Mouse (Mus musculus): ENCODE results near the gene Tusc2.

Gene Tusc2

DNA sequence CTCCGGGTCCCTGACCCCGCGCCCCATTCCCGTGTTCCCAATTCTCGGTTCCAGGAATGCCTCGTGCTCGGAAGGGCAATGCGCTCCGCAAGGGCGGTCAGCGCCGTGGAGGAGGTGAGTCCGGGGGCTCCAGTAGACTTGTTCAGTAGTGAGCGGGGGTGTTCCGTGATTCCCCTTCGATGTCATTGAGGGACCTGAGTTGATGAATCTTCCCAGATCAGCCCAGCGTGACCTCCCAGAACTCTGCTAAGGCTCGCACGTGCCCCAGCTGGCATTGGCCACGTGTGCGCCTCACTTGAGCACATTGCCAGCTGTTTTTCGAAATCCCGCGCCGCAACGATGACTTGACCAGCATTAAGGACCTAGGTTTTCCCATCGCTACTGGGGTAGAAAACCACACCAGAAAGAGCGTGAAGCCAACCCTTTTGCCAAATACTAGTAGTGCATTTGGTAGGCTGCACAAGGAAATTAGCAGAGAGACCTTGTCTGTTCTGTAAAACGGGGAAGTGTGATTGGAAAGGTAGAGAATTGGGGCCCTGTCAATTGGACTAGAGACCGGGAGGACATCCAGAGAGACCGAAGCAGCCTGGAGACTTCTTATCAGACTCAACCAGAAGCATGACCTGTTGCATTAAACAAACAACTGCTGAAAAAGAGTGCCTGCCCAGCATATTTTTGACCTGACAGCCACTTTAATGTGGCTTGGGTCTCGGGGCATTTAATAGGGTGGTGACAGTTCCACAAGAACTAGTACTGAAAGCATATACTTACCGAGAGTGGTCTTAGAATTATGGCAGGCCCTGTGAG is 25.0 kb downstream of the Tusc2 start:
- DNase-seq (ENCODE audit: extremely low spot score): no peak

DNA sequence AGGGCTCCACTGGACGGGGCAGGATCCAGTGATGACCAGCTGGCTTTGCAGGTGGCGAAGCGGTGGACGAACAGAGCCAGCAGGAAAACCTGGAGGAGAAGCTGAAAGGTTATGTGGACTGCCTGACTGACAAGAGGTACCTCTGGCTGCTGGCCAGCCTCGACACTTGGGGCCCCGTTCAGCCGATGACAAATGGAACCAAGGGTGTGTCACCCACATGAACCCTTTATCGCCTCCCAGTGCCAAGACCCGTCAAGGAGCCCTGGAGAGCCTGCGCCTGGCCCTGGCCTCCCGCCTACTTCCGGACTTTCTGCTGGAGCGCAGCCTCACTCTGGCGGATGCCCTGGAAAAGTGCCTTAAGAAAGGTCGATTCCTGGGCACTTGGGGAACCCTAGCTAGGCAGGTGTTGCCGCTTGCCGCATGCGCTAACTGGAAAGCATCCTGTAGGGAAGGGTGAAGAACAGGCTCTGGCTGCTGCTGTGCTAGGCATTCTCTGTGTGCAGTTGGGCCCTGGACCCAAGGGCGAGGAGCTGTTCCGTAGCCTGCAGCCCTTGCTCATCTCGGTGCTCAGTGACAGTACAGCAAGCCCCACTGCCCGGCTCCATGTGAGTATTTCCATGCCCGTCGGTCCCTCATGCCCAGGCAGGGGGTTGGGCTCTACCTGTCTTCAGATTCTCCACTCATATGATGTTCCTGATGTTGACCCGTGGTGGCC is 27.2 kb downstream of the Tusc2 start:
- DNase-seq (ENCODE audit: extremely low spot score): no peak

DNA sequence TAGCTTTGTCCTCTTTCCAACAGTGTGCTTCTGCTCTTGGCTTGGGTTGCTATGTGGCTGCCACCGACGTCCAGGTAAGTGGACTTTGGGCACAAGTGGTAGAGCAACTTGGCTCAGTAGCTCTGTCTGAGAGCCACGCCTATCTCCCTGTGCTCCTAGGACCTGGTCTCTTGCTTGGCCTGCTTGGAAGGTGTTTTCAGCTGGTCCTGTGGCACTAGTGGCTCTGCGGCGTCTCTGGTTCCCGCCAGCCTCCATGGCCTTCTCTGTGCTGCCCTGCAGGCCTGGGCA is 27.7 kb downstream of the Tusc2 start:
- DNase-seq (ENCODE audit: extremely low spot score): no peak

DNA sequence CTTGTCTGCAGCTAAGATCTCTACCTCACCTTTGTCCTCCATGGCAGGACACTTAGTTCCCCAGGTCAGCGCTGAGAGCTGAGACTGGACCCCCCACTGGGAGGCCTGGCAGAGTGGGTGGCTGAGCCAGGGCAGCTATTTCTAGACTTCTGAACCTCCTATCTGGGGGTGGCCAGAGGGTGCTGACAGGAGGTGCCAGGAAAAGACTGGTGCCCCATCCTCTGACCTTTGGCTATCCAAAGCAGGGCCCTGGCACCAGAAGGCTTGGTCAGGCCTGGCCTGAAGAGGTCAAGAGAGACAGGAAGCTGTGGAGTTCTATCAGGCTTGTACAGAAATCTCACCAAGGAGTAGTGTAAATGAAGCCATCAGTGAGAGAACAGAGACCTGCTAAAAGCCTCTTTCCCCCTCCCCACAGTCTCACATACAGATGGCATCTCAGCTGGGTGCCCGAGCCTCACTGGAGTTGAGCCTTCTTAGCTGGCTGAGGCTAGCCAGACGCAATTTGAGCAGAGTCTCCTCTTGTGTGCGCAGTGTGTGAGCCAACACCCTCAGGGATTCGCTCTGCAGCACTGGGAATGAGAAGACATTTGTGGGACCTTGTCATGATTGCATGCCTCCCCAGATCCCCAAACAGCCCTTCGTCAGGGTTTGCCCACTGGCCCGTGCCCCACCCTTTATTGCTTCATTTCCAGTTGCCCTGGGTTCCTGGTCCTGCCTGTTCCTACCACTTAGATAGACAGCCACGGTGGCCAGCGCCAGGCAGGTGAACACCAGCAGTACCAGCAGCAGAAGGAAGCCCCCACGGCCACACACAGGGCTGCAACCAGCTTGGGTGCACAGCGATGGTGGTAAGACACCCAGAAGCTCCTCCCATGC is 30.3 kb downstream of the Tusc2 start:
- no peak for DNase-seq (ENCODE audit: extremely low spot score)

DNA sequence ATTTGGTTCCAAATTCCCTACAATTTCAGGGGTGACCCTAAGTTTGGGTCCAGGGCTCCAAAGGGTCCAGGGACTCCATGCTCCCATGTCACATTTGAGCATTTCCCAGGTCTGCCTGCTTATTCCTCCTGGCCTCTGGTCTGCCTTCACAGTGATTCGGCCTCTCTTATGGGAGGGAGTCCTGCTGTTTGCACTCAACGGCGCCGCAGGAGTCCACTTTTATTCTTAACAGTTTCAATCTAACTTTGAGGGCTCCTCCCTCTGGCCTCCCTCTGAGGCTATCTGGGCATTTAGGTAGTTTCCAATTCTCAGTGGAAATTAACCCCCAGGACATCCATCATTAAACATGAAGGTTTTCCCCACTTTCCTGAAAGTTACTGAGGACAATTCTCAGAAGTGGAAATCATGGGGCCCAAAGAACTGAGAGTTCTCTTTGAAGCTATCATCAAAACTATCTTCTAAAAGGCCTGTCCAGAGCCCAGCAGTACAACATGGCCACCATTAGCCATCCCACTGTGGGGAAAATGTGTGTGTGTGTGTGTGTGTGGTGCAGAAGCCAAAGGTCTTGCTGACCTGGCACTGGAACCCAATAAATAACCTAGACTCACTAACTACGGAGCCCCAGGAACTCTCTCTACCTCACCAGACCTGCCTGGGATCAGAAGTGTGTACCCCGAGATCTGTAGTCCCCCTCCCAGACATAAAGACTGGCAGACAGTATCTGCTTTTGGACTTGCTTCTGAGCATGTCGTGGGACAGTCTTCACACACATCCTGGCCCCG is 31.4 kb downstream of the Tusc2 start:
- no peak for DNase-seq (ENCODE audit: extremely low spot score)

DNA sequence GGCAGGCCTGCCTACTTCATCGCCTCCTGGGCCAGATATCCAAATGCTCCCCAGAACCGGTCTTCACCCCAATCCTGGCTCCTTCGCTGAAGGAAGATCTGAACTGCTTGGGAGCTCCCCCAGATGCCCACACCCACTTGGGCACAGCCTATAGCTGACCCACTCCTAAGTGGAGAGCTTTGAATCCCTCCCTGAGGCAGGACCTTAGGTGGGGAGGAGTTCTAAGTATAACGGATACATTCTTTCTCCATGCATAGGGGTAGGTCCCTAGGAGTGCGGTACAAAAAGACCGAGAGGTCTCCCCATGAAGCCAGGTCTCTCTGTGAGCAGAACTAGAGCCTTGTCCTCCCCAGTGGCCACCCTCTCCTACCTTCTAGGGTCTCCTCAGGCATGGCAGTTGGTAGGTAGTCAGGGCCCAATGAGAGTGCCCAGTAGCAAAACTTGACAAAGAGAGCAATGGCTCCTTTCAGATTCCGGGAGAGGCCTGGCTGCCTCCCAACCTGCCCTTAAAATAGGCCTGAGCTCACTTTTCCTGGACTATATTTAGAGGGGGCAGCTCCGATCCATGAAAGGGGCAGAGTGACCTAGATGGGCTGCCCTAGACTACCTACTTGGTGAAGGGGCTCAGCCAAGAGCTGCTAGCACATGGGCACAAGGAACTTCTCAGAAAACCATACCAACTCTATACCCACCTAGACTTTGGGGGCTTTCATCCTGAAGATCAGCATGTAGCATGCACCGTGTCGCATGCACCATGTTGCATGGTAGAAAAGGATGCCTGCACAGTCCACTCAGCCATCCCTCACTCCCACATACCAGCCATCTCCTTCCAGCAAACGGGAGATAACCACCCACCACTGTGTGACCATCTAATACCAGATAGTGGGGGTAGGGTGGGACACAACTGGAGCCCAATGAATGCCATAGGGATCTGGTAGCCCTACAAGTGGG is 33.8 kb downstream of the Tusc2 start:
- DNase-seq (ENCODE audit: extremely low spot score): no peak

DNA sequence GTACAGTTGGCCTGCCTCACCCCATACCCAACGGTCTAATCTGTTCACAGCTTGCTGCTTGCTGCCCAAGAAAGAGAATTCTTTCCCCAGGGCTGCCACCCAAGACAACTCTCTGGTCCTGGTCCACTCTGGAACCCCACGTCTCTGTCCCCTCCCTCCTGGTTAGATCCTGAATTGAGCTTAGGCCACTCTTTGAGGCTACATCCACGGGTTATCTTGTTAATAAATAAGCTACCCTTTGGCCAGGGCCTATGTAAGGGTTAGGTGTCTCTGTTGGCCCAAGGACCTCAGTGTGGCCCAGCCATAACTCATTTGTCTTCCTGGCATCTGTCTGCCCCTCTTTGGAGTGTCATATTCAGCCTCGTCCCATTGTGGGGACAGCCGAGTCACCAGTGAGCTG is 35.3 kb downstream of the Tusc2 start:
- no peak for DNase-seq (ENCODE audit: extremely low spot score)

DNA sequence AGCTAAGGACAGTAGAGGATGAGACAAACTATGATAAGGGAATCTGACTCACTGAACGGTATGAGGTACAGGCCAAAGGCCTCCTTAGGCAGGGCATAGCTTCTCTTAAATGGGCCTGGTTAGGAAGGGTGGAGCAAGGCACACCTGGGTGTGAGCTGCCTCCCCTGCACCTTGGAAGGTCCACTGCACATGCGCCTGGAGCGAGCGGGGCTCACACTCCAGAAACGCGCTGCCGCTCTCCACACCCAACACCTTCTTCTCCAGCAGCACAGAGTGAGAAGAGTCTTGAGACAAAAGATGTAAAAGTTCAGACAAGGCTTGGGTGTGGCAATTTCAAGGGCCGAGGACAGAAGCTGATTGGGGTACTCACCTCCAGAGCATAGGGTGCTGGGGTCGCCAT is 36.4 kb downstream of the Tusc2 start:
- no peak for DNase-seq (ENCODE audit: extremely low spot score)

DNA sequence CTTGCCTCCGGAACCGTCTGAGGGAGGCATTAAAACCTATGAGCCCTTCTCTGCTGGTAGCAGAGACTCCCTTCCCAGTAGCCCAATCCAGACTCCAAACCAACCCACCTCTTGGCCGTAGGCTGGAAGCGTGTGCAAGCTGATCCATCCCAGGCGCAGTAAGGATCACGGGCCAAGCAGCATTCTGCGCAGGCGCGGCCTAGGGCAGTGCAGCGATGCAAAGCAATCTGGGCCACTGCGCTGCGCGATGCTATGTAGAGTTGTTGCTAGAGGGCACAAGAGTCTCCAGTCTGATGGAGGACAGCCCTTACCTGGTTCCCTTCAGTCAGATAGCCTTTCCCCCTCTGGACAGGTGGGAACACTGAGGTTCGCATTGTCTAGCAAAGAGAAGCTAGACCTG is 36.8 kb downstream of the Tusc2 start:
- DNase-seq (ENCODE audit: extremely low spot score): no peak

DNA sequence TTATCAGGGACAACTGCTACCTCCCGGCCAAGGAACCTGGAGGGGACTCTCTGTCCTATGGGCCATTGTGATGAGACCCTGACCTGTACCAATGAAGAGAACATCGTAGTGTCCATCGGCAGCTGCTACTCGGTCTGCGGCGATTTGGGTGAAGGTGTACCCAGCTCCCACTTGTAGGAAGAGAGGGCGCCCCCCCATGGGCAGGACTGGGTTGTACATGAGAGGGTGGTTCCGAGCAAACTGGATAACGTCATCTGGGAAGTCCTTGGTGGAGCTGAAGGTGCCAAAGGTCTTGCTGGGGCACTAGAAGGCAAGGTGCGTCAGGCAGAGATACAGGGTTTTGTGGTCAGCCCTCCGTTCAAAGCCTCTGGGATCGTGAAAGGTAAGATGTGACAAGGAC is 37.7 kb downstream of the Tusc2 start:
- DNase-seq (ENCODE audit: extremely low spot score): no peak

DNA sequence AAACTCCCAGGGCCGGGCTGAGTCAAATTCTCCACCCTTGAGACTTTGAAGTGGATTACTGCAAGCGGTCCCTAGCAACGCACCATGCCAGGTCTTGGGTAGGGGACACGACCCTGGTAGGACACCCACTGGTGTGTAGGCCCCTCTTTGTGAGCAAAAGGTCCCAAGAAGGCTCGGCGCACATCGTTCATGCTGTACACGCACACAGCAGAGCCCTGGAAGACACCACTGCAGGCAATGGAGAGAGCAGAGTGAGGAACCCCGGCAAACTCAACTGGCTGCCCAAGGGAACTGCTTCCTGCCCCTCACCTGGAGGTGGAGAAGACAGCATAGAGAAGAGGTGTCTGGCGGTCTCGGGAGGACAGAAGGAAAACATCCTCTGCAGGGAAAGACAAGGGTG is 38.2 kb downstream of the Tusc2 start:
- DNase-seq (ENCODE audit: extremely low spot score): no peak

DNA sequence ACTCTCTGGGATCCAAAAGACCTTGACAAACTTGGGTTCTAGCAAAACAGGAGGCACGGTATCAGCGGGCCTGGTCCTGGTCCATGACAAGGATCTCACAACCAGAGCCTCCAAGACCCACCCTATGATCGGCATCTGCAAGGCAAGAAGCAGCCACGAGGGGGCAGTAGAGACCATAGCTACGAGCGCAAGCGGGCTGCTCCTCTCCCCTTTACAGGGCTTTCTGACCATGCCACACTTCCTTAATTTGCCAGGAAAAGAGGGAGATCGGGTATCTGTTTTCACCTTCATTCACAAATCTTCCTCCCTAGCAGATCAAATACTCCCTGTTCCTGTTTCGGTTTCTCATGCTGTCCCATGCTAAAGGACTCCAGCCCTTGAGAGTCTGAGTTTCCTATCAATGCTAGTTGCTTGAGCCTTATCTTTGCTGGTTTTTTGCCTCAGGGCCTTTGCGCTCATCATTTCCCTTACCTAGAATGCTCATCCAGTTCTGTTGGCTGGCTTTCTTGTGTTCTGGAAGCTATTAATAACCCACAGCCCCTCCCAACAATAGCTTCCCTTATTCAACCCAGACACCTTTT is 39.1 kb downstream of the Tusc2 start:
- DNase-seq (ENCODE audit: extremely low spot score): peak; percentile 94

DNA sequence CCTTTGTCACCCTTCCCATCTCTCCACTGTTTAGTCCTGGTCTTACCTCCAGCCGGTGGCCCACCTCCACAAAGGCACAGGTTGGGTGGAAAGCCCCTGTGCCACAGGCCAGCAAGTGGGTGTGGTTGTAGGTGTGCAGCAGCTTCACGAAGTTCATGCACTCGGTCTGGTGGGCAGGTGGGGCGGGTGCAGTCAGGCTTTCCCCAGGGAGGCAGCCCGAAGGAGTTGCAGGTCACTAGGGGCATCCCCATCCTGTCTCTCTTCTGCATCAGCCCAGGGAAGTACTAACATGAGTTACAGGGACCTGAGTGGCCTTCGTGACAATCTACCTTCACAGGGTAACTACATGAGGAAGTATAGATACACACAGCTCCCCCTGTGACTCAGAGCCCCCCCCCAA is 40.2 kb downstream of the Tusc2 start:
- no peak for DNase-seq (ENCODE audit: extremely low spot score)

DNA sequence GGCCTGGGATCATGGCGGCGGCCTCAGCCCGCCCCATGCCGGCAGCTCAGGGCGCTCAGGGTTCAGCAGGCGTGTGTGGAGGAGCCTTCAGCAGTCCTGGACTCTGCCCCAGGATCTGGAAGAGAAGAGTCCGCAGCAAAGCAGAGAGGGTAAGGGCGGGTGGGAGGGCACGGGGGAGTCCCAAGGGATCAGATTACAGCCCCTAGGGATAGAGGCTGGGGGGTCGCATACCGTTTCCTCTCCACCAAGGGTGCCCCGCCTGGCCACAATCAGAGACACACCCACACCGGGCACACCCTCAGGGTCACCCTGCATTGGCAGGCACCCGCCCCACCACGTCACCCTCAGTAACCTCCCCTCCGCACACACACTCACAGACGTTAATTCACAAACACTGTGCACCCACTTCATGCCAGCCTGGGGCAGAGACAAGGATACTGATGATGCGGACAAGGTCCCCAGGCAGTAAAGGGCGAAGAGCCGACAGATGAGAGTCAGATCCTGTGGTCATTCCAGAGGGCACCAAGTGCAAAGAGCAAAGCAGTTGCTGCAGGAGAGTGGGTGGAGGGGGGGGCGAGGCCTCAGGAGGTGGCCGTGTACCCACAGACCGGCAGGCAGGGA is 42.1 kb downstream of the Tusc2 start:
- no peak for DNase-seq (ENCODE audit: extremely low spot score)

DNA sequence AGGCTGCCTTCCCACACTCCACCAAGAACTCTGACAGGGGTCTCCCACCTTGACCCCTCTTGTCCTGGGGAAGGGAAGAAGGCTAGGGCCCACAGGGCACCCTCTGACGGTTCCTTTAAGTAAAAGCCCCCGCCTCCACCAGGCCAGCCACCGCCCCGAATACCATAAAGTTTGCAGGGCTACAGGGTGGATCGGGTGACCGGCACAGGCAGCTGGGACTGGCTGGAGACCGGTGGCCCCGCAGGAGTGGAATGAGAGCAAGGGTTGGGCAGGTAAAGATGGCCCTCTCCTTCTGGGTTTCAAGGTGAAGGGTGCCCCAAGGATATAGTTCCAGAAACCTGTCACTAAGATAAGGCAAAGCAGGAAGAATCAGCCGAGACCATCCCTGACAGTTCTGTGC is 43.5 kb downstream of the Tusc2 start:
- DNase-seq (ENCODE audit: extremely low spot score): no peak

DNA sequence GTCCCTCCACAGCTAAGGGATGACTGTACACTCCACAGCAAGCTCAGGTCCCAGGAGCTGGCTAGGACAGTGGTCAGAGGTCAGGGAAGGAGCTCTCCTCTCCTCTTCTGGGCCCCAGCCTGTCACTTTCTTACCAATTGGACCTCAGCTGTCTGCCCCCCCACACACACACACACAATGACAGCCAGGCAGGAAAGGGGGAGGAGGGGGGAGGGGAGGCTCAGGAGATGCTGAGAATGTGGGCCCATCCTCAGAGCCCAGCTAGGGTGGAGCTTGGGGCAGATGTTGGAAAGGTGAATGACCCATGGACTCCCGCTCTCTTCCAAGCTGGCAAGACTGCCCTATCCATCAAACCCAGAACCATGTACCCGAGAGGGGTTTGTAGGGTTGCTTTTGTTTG is 44.0 kb downstream of the Tusc2 start:
- DNase-seq (ENCODE audit: extremely low spot score): no peak

DNA sequence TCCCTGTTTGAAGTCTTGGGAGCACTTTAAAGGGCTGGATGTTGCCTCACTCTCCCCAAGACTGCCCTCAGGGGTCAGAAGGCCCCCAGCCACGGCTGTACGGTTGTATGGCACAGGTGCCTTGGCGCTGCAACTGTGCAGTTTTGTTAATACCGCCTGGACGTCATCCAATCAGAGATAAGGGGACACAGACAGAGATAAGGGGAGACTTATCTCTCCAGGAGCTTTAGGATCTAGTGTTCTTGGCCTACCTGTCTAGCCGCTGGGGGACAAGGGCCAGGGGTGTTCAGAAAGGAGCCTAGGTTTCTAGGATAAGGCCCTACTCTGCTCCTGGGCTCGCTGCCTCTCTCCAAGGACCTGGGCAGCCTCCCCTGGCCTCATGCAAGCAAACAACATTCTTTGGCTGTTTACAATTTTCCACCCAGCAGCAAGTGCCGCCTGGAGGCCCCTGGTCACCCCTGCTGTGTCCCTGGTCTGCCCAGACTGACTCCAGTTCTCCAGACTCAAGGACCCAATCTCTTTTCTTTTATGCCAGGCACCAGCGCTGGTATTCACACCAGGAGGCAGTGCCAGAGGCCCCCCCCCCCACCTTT is 44.7 kb downstream of the Tusc2 start:
- DNase-seq (ENCODE audit: extremely low spot score): no peak

DNA sequence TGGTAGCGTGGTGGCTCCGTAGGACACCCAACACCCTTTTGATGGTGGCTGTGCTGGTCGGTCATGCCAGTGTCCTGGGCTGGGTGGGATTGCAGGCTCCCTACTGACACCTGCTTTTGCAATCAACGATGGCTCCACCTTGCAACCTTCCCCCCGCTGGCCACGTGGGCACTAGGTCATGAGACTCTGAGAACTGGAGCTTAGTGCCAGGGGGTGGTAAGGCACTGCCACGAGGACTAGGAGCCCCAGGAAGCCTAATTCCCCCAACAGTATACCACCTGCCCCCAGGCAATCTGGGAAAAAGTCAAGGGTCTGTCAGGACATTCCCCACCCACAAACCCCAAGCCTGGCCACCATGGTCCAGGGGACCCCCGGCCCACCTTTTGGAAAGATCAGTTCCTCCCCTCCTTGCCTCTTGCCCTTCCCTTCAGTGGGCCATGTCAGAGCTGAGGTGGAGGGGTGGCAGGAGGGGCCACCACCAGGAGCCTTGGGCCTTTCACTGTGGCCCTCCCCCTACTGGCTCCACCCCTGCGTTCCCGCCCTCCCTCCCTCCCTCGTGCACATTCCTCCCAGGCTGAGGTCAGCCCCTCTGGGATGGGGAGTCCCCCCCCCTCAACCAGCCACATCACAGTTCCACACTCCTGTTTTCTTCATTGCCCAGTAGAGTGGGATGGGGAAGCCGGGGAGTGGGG is 45.8 kb downstream of the Tusc2 start, which contains the start of gene Sema3b:
Gene Sema3b (minus strand): TSS at position 489 of the 692 bp plus-strand sequence.
- peak; percentile 53 for DNase-seq (ENCODE audit: extremely low spot score)

DNA sequence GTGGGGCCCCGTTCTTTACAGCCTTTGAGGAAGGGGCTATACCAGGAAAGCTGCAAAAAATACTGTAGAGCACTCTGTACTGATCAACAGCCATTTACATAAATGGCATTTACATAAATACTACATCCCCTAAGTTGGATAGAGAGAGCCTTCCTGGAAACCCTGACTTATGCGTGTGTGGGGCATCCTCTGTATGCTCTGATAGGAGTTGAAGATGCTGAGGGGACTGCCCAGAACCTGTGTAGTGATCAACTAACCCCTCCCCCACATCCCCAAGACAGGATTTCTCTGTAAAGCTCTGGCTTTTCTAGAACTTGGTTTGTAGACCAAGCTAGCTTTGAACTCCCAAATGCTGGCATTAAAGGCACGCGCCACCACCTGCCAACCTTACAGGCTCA is 46.4 kb downstream of the Tusc2 start:
- no peak for DNase-seq (ENCODE audit: extremely low spot score)

Measured in embryo, embryonic 9.5 days (tissue).